18 mouse cellular contexts compared by ENCODE assay signal in the genomic region with DNA sequence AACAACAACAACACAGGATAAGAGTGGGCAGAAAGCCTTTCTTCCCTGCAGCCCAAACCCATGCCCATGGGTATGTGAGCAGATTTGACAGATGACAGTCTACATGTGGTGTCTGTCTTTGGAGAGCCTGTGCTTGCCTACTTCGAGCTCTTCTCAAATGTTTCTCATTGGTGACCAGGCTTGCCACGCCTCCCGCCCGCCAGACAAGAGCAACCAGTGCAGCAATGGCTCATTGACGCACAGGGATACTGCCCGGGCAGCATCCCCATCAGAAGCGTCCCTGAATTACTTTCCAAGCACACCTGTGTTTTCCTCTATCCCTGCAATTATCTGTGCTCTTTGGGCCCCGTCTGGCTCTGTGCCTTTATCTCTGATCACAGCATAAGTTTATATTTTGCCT.
"Had no signal": no experiment of that assay in that cellular context is flagged by ENCODE, and none has a peak within 500 bp of the region (broad histone marks: within the 10 kb centered on the region; RNA-seq: fewer than 3 reads in every experiment).

No protein-coding gene starts in this region.

- H3K9me3 ChIP-seq: kidney, embryonic 15.5 days; liver, embryonic 13.5 days; midbrain, embryonic 15.5 days; neural tube, embryonic 13.5 days had no signal

- H3K27me3 ChIP-seq: kidney, embryonic 15.5 days; liver, embryonic 13.5 days; midbrain, embryonic 15.5 days; neural tube, embryonic 13.5 days had no signal

- DNase-seq: kidney, adult 8-10 months; kidney, postnatal 10 days; kidney, postnatal 36 days; layer of hippocampus, postnatal 36 days; liver, embryonic 13.5 days; lung, adult 2 months; lung, postnatal 14 days; lung, postnatal 4 days; retina, postnatal 1 day; right cerebral cortex, postnatal 25 days; thymus, adult 18-20 months; thymus, postnatal 25 days had no signal

- H3K27ac ChIP-seq: kidney, embryonic 15.5 days; left cerebral cortex, adult 2 months; liver, embryonic 13.5 days; midbrain, embryonic 15.5 days; neural tube, embryonic 13.5 days had no signal

- H3K9ac ChIP-seq: kidney, embryonic 15.5 days; liver, embryonic 13.5 days; midbrain, embryonic 15.5 days; neural tube, embryonic 13.5 days had no signal

- H3K36me3 ChIP-seq: kidney, embryonic 15.5 days; liver, embryonic 13.5 days; midbrain, embryonic 15.5 days; neural tube, embryonic 13.5 days had no signal

- H3K4me3 ChIP-seq: kidney, embryonic 15.5 days; left cerebral cortex, adult 2 months; liver, embryonic 13.5 days; midbrain, embryonic 15.5 days; myocyte; neural tube, embryonic 13.5 days had no signal

- ATAC-seq: midbrain, embryonic 15.5 days had no signal

- H3K4me2 ChIP-seq: kidney, embryonic 15.5 days; liver, embryonic 13.5 days; midbrain, embryonic 11.5 days; midbrain, embryonic 15.5 days; neural tube, embryonic 13.5 days had no signal

- H3K4me1 ChIP-seq: kidney, embryonic 15.5 days; liver, embryonic 13.5 days; midbrain, embryonic 15.5 days; neural tube, embryonic 13.5 days had no signal
